Mouse (Mus musculus) MEL (cell line): ENCODE results near the gene Ranbp1. TPM values are rescaled to one million over a fixed set of nuclear protein-coding genes. Genes with fewer than 3 reads are reported as not detected.
"Not testable (repeated sequence)": the region's sequence is repeated elsewhere in the genome, so short reads cannot be mapped to it uniquely, and the experiment has no call there.

ENCODE experiments used
- DNase-seq: peaks from one replicate; pipeline ENCODE4 v3.0.0; 2011; ENCODE audit warnings: low read depth, low spot score
- H3K27ac ChIP-seq: 2 replicates; pipeline ENCODE4 v1.5.1; 2012; ENCODE audit warnings: low read depth, mild to moderate bottlenecking, control low read depth, low read length, moderate library complexity; ENCODE audit not compliant: control insufficient read depth
- H3K27me3 ChIP-seq, 2 experiments: fragments of 150-350 bp in 1 of 2; sonication (generic) in 1 of 2; 2 replicates each; pipeline ENCODE4 v1.6.1; 2012; ENCODE audit warnings: low read length in 2 of 2, mild to moderate bottlenecking in 2 of 2, improper control_type of control experiment in 1 of 2, moderate library complexity in 1 of 2; ENCODE audit not compliant: insufficient read depth in 2 of 2, control insufficient read depth in 1 of 2
- H3K36me3 ChIP-seq, 2 experiments: 2 replicates each; pipeline ENCODE4 v1.6.1; 2012 to 2014; ENCODE audit warnings: low read length in 2 of 2, improper control_type of control experiment in 1 of 2, inconsistent platforms in 1 of 2, mild to moderate bottlenecking in 1 of 2; ENCODE audit not compliant: insufficient read depth in 2 of 2, control insufficient read depth in 1 of 2
- H3K4me1 ChIP-seq, 2 experiments: fragments of 150-350 bp in 1 of 2; sonication (generic) in 1 of 2; 2 replicates each; pipeline ENCODE4 v1.6.1; 2012; ENCODE audit warnings: low read length in 2 of 2, improper control_type of control experiment in 1 of 2, mild to moderate bottlenecking in 1 of 2; ENCODE audit not compliant: insufficient read depth in 2 of 2, control insufficient read depth in 1 of 2
- H3K4me3 ChIP-seq, 2 experiments: fragments of 150-350 bp in 1 of 2; sonication (generic) in 1 of 2; 2 replicates each; pipeline ENCODE4 v1.5.1; 2012; ENCODE audit warnings: low read depth in 2 of 2, low read length in 2 of 2, mild to moderate bottlenecking in 2 of 2, moderate library complexity in 2 of 2, control low read depth in 1 of 2, improper control_type of control experiment in 1 of 2; ENCODE audit not compliant: control insufficient read depth in 1 of 2, insufficient read depth in 1 of 2
- H3K79me2 ChIP-seq: 2 replicates; pipeline ENCODE4 v1.6.1; 2012; ENCODE audit warnings: mild to moderate bottlenecking, low read length, moderate library complexity; ENCODE audit not compliant: control insufficient read depth, poor library complexity, insufficient read depth
- H3K9ac ChIP-seq: 2 replicates; pipeline ENCODE4 v1.6.1; 2012; ENCODE audit warnings: low read depth, mild to moderate bottlenecking, control low read depth, low read length, moderate library complexity; ENCODE audit not compliant: control insufficient read depth, poor library complexity, severe bottlenecking
- H3K9me3 ChIP-seq: fragments of 150-350 bp; sonication (generic); replicated peaks from 2 replicates; pipeline ENCODE4 v1.6.1; 2012; ENCODE audit warnings: mild to moderate bottlenecking, low read length, improper control_type of control experiment, moderate library complexity; ENCODE audit not compliant: insufficient read depth
- CHD1 ChIP-seq: IDR thresholded peaks from 2 replicates; pipeline ENCODE4 v1.6.1; 2012; ENCODE audit warnings: low read depth, mild to moderate bottlenecking, inconsistent platforms, low read length, improper control_type of control experiment
- CHD2 ChIP-seq: IDR thresholded peaks from 2 replicates; pipeline ENCODE4 v1.6.1; 2011; ENCODE audit warnings: low read length, improper control_type of control experiment
- CTCF ChIP-seq, 3 experiments: IDR thresholded peaks in 2 of 3; conservative IDR thresholded peaks in 1 of 3; 2 replicates each; pipeline ENCODE4 v1.5.1; 2011 to 2012; ENCODE audit warnings: low read length in 3 of 3, low read depth in 2 of 3, mild to moderate bottlenecking in 2 of 3, improper control_type of control experiment in 1 of 3, inconsistent platforms in 1 of 3, mixed read lengths in 1 of 3, moderate library complexity in 1 of 3; ENCODE audit not compliant: control insufficient read depth in 1 of 3, insufficient read depth in 1 of 3, poor library complexity in 1 of 3, severe bottlenecking in 1 of 3
- E2F4 ChIP-seq: IDR thresholded peaks from 2 replicates; pipeline ENCODE4 v1.6.1; 2011; ENCODE audit warnings: low read depth, low read length, improper control_type of control experiment, borderline replicate concordance
- ELF1 ChIP-seq: IDR thresholded peaks from 2 replicates; pipeline ENCODE4 v1.6.1; 2014; ENCODE audit warnings: low read depth, mild to moderate bottlenecking, inconsistent platforms, low read length, improper control_type of control experiment, moderate library complexity
- EP300 ChIP-seq, 2 experiments: IDR thresholded peaks; 2 replicates each; pipeline ENCODE4 v1.6.1; 2011; ENCODE audit warnings: improper control_type of control experiment in 2 of 2, low read length in 2 of 2, low read depth in 1 of 2, mild to moderate bottlenecking in 1 of 2
- ETS1 ChIP-seq: IDR thresholded peaks from 2 replicates; pipeline ENCODE4 v1.6.1; 2012; ENCODE audit warnings: low read depth, mild to moderate bottlenecking, inconsistent platforms, low read length, improper control_type of control experiment, moderate library complexity
- HCFC1 ChIP-seq: IDR thresholded peaks from 2 replicates; pipeline ENCODE4 v1.6.1; 2012; ENCODE audit warnings: low read depth, mild to moderate bottlenecking, inconsistent platforms, low read length, improper control_type of control experiment, moderate library complexity
- KAT2A ChIP-seq: conservative IDR thresholded peaks from 2 replicates; pipeline ENCODE4 v1.6.1; 2012; ENCODE audit warnings: low read depth, low read length, improper control_type of control experiment, inconsistent platforms
- MAFK ChIP-seq: IDR thresholded peaks from 2 replicates; pipeline ENCODE4 v1.6.1; 2011; ENCODE audit warnings: low read depth, mild to moderate bottlenecking, low read length, improper control_type of control experiment, borderline replicate concordance
- MAZ ChIP-seq: IDR thresholded peaks from 2 replicates; pipeline ENCODE4 v1.6.1; 2012; ENCODE audit warnings: low read depth, mild to moderate bottlenecking, inconsistent platforms, low read length, improper control_type of control experiment
- MEF2A ChIP-seq: IDR thresholded peaks from 2 replicates; pipeline ENCODE4 v1.6.1; 2014; ENCODE audit warnings: low read depth, mild to moderate bottlenecking, inconsistent platforms, low read length, improper control_type of control experiment; ENCODE audit not compliant: poor library complexity, insufficient replicate concordance, severe bottlenecking; ENCODE audit errors: extremely low read depth
- MXI1 ChIP-seq: IDR thresholded peaks from 2 replicates; pipeline ENCODE4 v1.6.1; 2011; ENCODE audit warnings: mild to moderate bottlenecking, low read depth, low read length, improper control_type of control experiment
- MYC ChIP-seq: IDR thresholded peaks from 2 replicates; pipeline ENCODE4 v1.6.1; 2011; ENCODE audit warnings: low read depth, mild to moderate bottlenecking, low read length, improper control_type of control experiment, moderate library complexity
- NELFE ChIP-seq: IDR thresholded peaks from 2 replicates; pipeline ENCODE4 v1.6.1; 2011; ENCODE audit warnings: low read depth, low read length, improper control_type of control experiment
- NRF1 ChIP-seq: IDR thresholded peaks from 2 replicates; pipeline ENCODE4 v1.6.1; 2014; ENCODE audit warnings: low read depth, mild to moderate bottlenecking, inconsistent platforms, low read length, improper control_type of control experiment, moderate library complexity; ENCODE audit not compliant: poor library complexity, insufficient read depth, severe bottlenecking
- POLR2A ChIP-seq, 2 experiments: IDR thresholded peaks; 2 replicates each; pipeline ENCODE4 v1.6.1; 2011 to 2012; ENCODE audit warnings: low read length in 2 of 2, mild to moderate bottlenecking in 2 of 2, control low read depth in 1 of 2, improper control_type of control experiment in 1 of 2, low read depth in 1 of 2, moderate library complexity in 1 of 2; ENCODE audit not compliant: control insufficient read depth in 1 of 2, insufficient read depth in 1 of 2, poor library complexity in 1 of 2
- RCOR1 ChIP-seq: IDR thresholded peaks from 2 replicates; pipeline ENCODE4 v1.6.1; 2012; ENCODE audit warnings: low read depth, mild to moderate bottlenecking, inconsistent platforms, low read length, improper control_type of control experiment
- SMC3 ChIP-seq: IDR thresholded peaks from 2 replicates; pipeline ENCODE4 v1.6.1; 2011; ENCODE audit warnings: low read depth, low read length, improper control_type of control experiment
- TBP ChIP-seq: IDR thresholded peaks from 2 replicates; pipeline ENCODE4 v1.8.0; 2011; ENCODE audit warnings: low read depth, low read length, improper control_type of control experiment
- TCF12 ChIP-seq: IDR thresholded peaks from 2 replicates; pipeline ENCODE4 v1.6.1; 2014; ENCODE audit warnings: low read depth, mild to moderate bottlenecking, inconsistent platforms, low read length, improper control_type of control experiment, moderate library complexity
- UBTF ChIP-seq: IDR thresholded peaks from 2 replicates; pipeline ENCODE4 v1.6.1; 2012; ENCODE audit warnings: low read depth, mild to moderate bottlenecking, inconsistent platforms, low read length, improper control_type of control experiment, moderate library complexity, borderline replicate concordance; ENCODE audit not compliant: insufficient read depth
- USF2 ChIP-seq, 2 experiments: IDR thresholded peaks; 2 replicates each; pipeline ENCODE4 v1.6.1; 2011 to 2012; ENCODE audit warnings: improper control_type of control experiment in 2 of 2, low read length in 2 of 2, borderline replicate concordance in 1 of 2, inconsistent platforms in 1 of 2, low read depth in 1 of 2, mild to moderate bottlenecking in 1 of 2; ENCODE audit not compliant: insufficient read depth in 1 of 2
- ZKSCAN1 ChIP-seq: IDR thresholded peaks from 2 replicates; pipeline ENCODE4 v1.6.1; 2012; ENCODE audit warnings: low read depth, mild to moderate bottlenecking, inconsistent platforms, low read length, improper control_type of control experiment, moderate library complexity
- polyA plus RNA-seq, 2 experiments: library from polyadenylated mRNA; stranded (reverse) in 1 of 2; unstranded in 1 of 2; fragments of >175 nt in 1 of 2; fragments of >200 nt in 1 of 2; gene quantifications; 2 replicates each; pipeline versions ENCODE4 v1.2.1 to v1.2.4; 2012; ENCODE audit warnings: low replicate concordance in 2 of 2, low read depth in 1 of 2; ENCODE audit not compliant: insufficient read length in 2 of 2, insufficient read depth in 1 of 2, missing spikeins in 1 of 2
- total RNA-seq: library from RNA; depleted of rRNA; stranded (reverse); fragments of 300-350 nt; gene quantifications from 2 replicates; pipeline ENCODE4 v1.2.3, GENCODE M21; 2012

Ranbp1 gene
- total and polyA plus RNA-seq, 3 experiments: 162 to 681 (median 440) TPM

GRCm38 (mm10) chr16:18248433-18249363, at the start of gene Ranbp1, which contains the start of gene Trmt2a (continued):
- TF ChIP-seq NRF1: peak; percentile 93
- TF ChIP-seq NELFE: peak; percentile 92
- no peak for TF ChIP-seq ZKSCAN1
- TF ChIP-seq TBP: peak; percentile 46; the same call in 1 of the 2 replicates
- peak; percentile 96 for TF ChIP-seq ELF1
- TF ChIP-seq, all 39 proteins: peak for 19

DNA sequence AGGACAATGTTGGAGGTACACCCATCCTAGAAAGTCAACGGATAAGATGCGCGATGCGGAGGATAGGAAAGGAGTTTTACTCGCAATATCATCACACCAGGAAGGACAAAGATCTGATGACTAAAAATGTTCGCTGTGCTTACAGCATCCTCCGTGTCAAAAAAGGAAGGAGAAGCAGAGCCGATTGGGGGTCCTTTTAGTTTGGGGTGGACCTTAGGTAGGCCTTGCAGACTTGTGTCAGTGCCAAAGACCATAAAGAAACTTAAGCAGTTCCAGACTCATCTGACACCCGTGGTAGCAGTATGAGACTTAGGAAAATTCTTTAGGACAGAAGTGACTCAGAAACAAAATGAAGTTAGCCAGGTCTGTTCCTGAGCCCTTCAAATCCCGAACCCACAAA, 41.1 kb upstream of the Ranbp1 start:
- not testable (repeated sequence) for H3K9me3 ChIP-seq, H3K27me3 ChIP-seq
- peak overlapping the region; percentile 93 for H3K27ac ChIP-seq
- peak overlapping the region; percentile 77 for H3K9ac ChIP-seq
- H3K36me3 ChIP-seq: peaks cover 9 to 17% of the 10 kb centered on the region in 2 experiments
- peaks cover 13% of the 10 kb centered on the region in 2 experiments; a peak in 3 of 4 replicates for H3K4me1 ChIP-seq
- H3K4me3 ChIP-seq: peak overlapping the region; percentile 67 to 72
- peaks cover 41% of the 10 kb centered on the region for H3K79me2 ChIP-seq
- peak; percentile 34 for DNase-seq

GRCm38 (mm10) chr16:18289067-18289588, 40.6 kb upstream of the Ranbp1 start, which contains the start of gene Dgcr8:
Gene Dgcr8 (minus strand): TSS chr16:18289246.
- Histone ChIP-seq H3K4me3 (peak within 1 kb of the TSS; percentile 78 to 82), H3K27me3 (no peaks in the 10 kb centered on the region), H3K9ac (peak within 1 kb of the TSS; percentile 97), H3K79me2 (peaks cover 41% of the 10 kb centered on the region), H3K27ac (peak within 1 kb of the TSS; percentile 93), H3K9me3 (no peaks in the 10 kb centered on the region), H3K4me1 (peaks cover 13% of the 10 kb centered on the region in 2 experiments; a peak in 3 of 4 replicates), H3K36me3 (peaks cover 12 to 17% of the 10 kb centered on the region in 2 experiments)
- peak; percentile 98 for DNase-seq
- TF ChIP-seq SMC3 (no peak), MYC (no peak), MEF2A (peak; percentile 26; the same call in 1 of the 2 replicates), EP300 (IDR thresholded peaks at IDR 0.05; ENCODE audit: low read depth in 1 of 2, low read length in 2 of 2) (0 out of 4 replicates have a peak, but pooled peaks of 1 of the 2 experiments have one; percentile 29), KAT2A (peak; percentile 56; the same call in 1 of the 2 replicates), RCOR1 (no peak), POLR2A (IDR thresholded peaks at IDR 0.05; ENCODE audit: control insufficient read depth in 1 of 2, insufficient read depth in 1 of 2, low read depth in 1 of 2, low read length in 2 of 2, poor library complexity in 1 of 2) (peak; percentile 66 to 76; a peak in 3 of 4 replicates), USF2 (IDR thresholded peaks at IDR 0.05; ENCODE audit: borderline replicate concordance in 1 of 2, insufficient read depth in 1 of 2, low read depth in 1 of 2, low read length in 2 of 2) (no peak), CHD1 (no peak), TCF12 (no peak), MXI1 (0 out of 2 replicates have a peak, but pooled peaks have one; percentile 11), CTCF (IDR thresholded peaks at IDR 0.05 in 2 of 3, conservative IDR thresholded peaks at IDR 0.05 in 1 of 3; ENCODE audit: control insufficient read depth in 1 of 3, insufficient read depth in 1 of 3, low read depth in 2 of 3, low read length in 3 of 3, poor library complexity in 1 of 3, severe bottlenecking in 1 of 3) (0 out of 6 replicates have a peak, but pooled peaks of 1 of the 3 experiments have one; percentile 0), CHD2 (no peak), MAZ (peak; percentile 69; the same call in 1 of the 2 replicates), MAFK (no peak), HCFC1 (peak; percentile 84), TBP (0 out of 2 replicates have a peak, but pooled peaks have one; percentile 40), UBTF (no peak; the same call in 1 of the 2 replicates), ELF1 (peak; percentile 44; the same call in 1 of the 2 replicates), ETS1 (no peak), E2F4 (peak; percentile 82; the same call in 1 of the 2 replicates), NRF1 (peak; percentile 44; the same call in 1 of the 2 replicates)
